Mouse (Mus musculus): Measurements from ENCODE around the gene Naa80. TPM values are rescaled to one million over a fixed set of nuclear protein-coding genes. Genes with fewer than 3 reads are reported as not detected.

Gene Naa80
- polyA plus RNA-seq, 1 experiment from 2014 or later = 19.2 TPM

DNA sequence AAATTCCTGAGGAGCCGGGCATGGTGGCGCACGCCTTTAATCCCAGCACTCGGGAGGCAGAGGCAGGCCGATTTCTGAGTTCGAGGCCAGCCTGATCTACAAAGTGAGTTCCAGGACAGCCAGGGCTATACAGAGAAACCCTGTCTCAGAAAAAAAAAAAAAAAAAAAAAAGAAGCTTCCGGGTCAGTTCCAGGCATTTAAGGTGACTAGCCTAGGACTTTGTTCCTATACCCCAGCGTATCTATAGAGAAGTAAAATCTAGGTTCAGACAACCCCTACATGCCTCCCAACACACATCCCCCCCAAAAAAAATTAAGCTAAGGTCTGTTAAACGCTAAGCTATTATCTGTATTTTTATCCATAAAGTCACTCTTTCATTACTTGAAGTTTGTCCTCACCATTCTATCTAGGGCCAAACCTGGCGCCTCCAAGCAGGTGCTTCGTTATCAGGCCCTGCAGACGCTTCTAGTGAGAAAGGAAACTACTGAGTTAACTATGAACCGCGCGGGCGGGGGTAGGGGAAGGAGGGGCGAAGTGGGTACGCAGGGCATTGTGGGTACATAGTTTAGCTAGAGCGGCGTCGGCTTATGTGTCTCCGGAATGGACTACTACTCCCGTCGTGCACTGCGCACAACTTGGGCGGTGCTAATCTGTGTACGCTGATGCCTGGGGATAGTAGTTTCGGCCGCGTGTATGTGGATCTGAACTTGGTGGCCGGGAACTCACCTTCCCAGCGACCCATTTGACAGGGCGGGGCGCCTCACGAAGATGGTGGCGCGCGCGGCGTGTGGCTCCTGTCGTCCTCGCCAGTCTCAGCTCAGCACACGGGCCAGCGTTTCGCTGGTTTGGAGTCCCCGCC, 8.5 kb downstream of the Naa80 start, which contains the start of gene Ifrd2:
Gene Ifrd2 (plus strand): TSS at position 669 of the 859 bp plus-strand sequence.
- no peaks in the 10 kb centered on the region for H3K27me3 ChIP-seq (replicated peaks; ENCODE audit: control insufficient read depth, insufficient read depth, low read length)
- peak within 1 kb of the TSS; percentile 83 for H3K9ac ChIP-seq (ENCODE audit: low read depth, low read length)
- peak within 1 kb of the TSS; percentile 74 for H3K4me2 ChIP-seq (ENCODE audit: low read depth, low read length)
- peak within 1 kb of the TSS; percentile 82 for H3K27ac ChIP-seq (ENCODE audit: low read length)
- 12% methylated on average over 46 of the region's 46 CpGs for WGBS
- H3K36me3 ChIP-seq (ENCODE audit: control insufficient read depth, insufficient read depth, low read length) = peaks cover 13% of the 10 kb centered on the region
- H3K4me3 ChIP-seq (ENCODE audit: low read length) = peak within 1 kb of the TSS; percentile 82
- no peaks in the 10 kb centered on the region for H3K9me3 ChIP-seq (ENCODE audit: control insufficient read depth, low read length)
- H3K4me1 ChIP-seq (ENCODE audit: control insufficient read depth, insufficient read depth, low read length) = peaks cover 31% of the 10 kb centered on the region
- ATAC-seq = peak; percentile 96

- Histone ChIP-seq H3K4me3 (ENCODE audit: low read length) (peak overlapping the region; percentile 82), H3K9ac (ENCODE audit: low read depth, low read length) (peak overlapping the region; percentile 83), H3K27me3 (replicated peaks; ENCODE audit: control insufficient read depth, insufficient read depth, low read length) (no peaks in the 10 kb centered on the region), H3K27ac (ENCODE audit: low read length) (peak overlapping the region; percentile 82), H3K4me2 (ENCODE audit: low read depth, low read length) (peak overlapping the region; percentile 74), H3K4me1 (ENCODE audit: control insufficient read depth, insufficient read depth, low read length) (peaks cover 31% of the 10 kb centered on the region), H3K9me3 (ENCODE audit: control insufficient read depth, low read length) (no peaks in the 10 kb centered on the region), H3K36me3 (ENCODE audit: control insufficient read depth, insufficient read depth, low read length) (peaks cover 15% of the 10 kb centered on the region)
- WGBS = 2% methylated on average over 33 of the region's 33 CpGs
- no peak for ATAC-seq
These were observed 9.3 kb downstream of the Naa80 start for GRCm38 (mm10) chr9:107587833-107588639.

- WGBS = 75% methylated on average over 25 of the region's 25 CpGs
- peak overlapping the region; percentile 74 for H3K4me2 ChIP-seq (ENCODE audit: low read depth, low read length)
- H3K27ac ChIP-seq (ENCODE audit: low read length) = peak overlapping the region; percentile 85
- no peaks in the 10 kb centered on the region for H3K27me3 ChIP-seq (replicated peaks; ENCODE audit: control insufficient read depth, insufficient read depth, low read length)
- no peaks in the 10 kb centered on the region for H3K9me3 ChIP-seq (ENCODE audit: control insufficient read depth, low read length)
- peak overlapping the region; percentile 15; the same call in 1 of the 2 replicates for H3K4me3 ChIP-seq (ENCODE audit: low read length)
- peaks cover 31% of the 10 kb centered on the region for H3K4me1 ChIP-seq (ENCODE audit: control insufficient read depth, insufficient read depth, low read length)
- ATAC-seq = peak; percentile 41
- peak overlapping the region; percentile 83 for H3K9ac ChIP-seq (ENCODE audit: low read depth, low read length)
- peaks cover 23% of the 10 kb centered on the region for H3K36me3 ChIP-seq (ENCODE audit: control insufficient read depth, insufficient read depth, low read length)
These were observed 11.5 kb downstream of the Naa80 start for GRCm38 (mm10) chr9:107590058-107590772.

DNA sequence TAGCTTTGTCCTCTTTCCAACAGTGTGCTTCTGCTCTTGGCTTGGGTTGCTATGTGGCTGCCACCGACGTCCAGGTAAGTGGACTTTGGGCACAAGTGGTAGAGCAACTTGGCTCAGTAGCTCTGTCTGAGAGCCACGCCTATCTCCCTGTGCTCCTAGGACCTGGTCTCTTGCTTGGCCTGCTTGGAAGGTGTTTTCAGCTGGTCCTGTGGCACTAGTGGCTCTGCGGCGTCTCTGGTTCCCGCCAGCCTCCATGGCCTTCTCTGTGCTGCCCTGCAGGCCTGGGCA, 12.0 kb downstream of the Naa80 start:
- H3K36me3 ChIP-seq (ENCODE audit: control insufficient read depth, insufficient read depth, low read length) = peaks cover 23% of the 10 kb centered on the region
- peak overlapping the region; percentile 15; the same call in 1 of the 2 replicates for H3K4me3 ChIP-seq (ENCODE audit: low read length)
- H3K9me3 ChIP-seq (ENCODE audit: control insufficient read depth, low read length) = no peaks in the 10 kb centered on the region
- H3K27ac ChIP-seq (ENCODE audit: low read length) = peak overlapping the region; percentile 85
- H3K27me3 ChIP-seq (replicated peaks; ENCODE audit: control insufficient read depth, insufficient read depth, low read length) = no peaks in the 10 kb centered on the region
- peak overlapping the region; percentile 55 for H3K9ac ChIP-seq (ENCODE audit: low read depth, low read length)
- H3K4me1 ChIP-seq (ENCODE audit: control insufficient read depth, insufficient read depth, low read length) = peaks cover 31% of the 10 kb centered on the region
- peak overlapping the region; percentile 43 for H3K4me2 ChIP-seq (ENCODE audit: low read depth, low read length)
- no peak for ATAC-seq
- 83% methylated on average over 6 of the region's 6 CpGs for WGBS

GRCm38 (mm10) chr9:107593101-107593976, 14.7 kb downstream of the Naa80 start:
- ATAC-seq = no peak
- 80% methylated on average over 11 of the region's 11 CpGs for WGBS
- no peaks in the 10 kb centered on the region for H3K9me3 ChIP-seq (ENCODE audit: control insufficient read depth, low read length)
- H3K4me2 ChIP-seq (ENCODE audit: low read depth, low read length) = no peak overlapping the region
- H3K36me3 ChIP-seq (ENCODE audit: control insufficient read depth, insufficient read depth, low read length) = peaks cover 23% of the 10 kb centered on the region
- no peak overlapping the region for H3K27ac ChIP-seq (ENCODE audit: low read length)
- no peaks in the 10 kb centered on the region for H3K27me3 ChIP-seq (replicated peaks; ENCODE audit: control insufficient read depth, insufficient read depth, low read length)
- no peak overlapping the region for H3K4me3 ChIP-seq (ENCODE audit: low read length)
- peaks cover 25% of the 10 kb centered on the region for H3K4me1 ChIP-seq (ENCODE audit: control insufficient read depth, insufficient read depth, low read length)
- H3K9ac ChIP-seq (ENCODE audit: low read depth, low read length) = no peak overlapping the region

DNA sequence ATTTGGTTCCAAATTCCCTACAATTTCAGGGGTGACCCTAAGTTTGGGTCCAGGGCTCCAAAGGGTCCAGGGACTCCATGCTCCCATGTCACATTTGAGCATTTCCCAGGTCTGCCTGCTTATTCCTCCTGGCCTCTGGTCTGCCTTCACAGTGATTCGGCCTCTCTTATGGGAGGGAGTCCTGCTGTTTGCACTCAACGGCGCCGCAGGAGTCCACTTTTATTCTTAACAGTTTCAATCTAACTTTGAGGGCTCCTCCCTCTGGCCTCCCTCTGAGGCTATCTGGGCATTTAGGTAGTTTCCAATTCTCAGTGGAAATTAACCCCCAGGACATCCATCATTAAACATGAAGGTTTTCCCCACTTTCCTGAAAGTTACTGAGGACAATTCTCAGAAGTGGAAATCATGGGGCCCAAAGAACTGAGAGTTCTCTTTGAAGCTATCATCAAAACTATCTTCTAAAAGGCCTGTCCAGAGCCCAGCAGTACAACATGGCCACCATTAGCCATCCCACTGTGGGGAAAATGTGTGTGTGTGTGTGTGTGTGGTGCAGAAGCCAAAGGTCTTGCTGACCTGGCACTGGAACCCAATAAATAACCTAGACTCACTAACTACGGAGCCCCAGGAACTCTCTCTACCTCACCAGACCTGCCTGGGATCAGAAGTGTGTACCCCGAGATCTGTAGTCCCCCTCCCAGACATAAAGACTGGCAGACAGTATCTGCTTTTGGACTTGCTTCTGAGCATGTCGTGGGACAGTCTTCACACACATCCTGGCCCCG, 15.8 kb downstream of the Naa80 start:
- peaks cover 21% of the 10 kb centered on the region for H3K4me1 ChIP-seq (ENCODE audit: control insufficient read depth, insufficient read depth, low read length)
- no peak overlapping the region for H3K27ac ChIP-seq (ENCODE audit: low read length)
- H3K9ac ChIP-seq (ENCODE audit: low read depth, low read length) = no peak overlapping the region
- no peak for ATAC-seq
- 80% methylated on average over 8 of the region's 8 CpGs for WGBS
- peaks cover 23% of the 10 kb centered on the region for H3K36me3 ChIP-seq (ENCODE audit: control insufficient read depth, insufficient read depth, low read length)
- no peak overlapping the region for H3K4me2 ChIP-seq (ENCODE audit: low read depth, low read length)
- H3K9me3 ChIP-seq (ENCODE audit: control insufficient read depth, low read length) = no peaks in the 10 kb centered on the region
- no peak overlapping the region for H3K4me3 ChIP-seq (ENCODE audit: low read length)
- H3K27me3 ChIP-seq (replicated peaks; ENCODE audit: control insufficient read depth, insufficient read depth, low read length) = no peaks in the 10 kb centered on the region

DNA sequence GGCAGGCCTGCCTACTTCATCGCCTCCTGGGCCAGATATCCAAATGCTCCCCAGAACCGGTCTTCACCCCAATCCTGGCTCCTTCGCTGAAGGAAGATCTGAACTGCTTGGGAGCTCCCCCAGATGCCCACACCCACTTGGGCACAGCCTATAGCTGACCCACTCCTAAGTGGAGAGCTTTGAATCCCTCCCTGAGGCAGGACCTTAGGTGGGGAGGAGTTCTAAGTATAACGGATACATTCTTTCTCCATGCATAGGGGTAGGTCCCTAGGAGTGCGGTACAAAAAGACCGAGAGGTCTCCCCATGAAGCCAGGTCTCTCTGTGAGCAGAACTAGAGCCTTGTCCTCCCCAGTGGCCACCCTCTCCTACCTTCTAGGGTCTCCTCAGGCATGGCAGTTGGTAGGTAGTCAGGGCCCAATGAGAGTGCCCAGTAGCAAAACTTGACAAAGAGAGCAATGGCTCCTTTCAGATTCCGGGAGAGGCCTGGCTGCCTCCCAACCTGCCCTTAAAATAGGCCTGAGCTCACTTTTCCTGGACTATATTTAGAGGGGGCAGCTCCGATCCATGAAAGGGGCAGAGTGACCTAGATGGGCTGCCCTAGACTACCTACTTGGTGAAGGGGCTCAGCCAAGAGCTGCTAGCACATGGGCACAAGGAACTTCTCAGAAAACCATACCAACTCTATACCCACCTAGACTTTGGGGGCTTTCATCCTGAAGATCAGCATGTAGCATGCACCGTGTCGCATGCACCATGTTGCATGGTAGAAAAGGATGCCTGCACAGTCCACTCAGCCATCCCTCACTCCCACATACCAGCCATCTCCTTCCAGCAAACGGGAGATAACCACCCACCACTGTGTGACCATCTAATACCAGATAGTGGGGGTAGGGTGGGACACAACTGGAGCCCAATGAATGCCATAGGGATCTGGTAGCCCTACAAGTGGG, 18.2 kb downstream of the Naa80 start:
- no peak for ATAC-seq
- no peak overlapping the region for H3K4me3 ChIP-seq (ENCODE audit: low read length)
- H3K4me1 ChIP-seq (ENCODE audit: control insufficient read depth, insufficient read depth, low read length) = peaks cover 21% of the 10 kb centered on the region; the same call in 1 of the 2 replicates
- 88% methylated on average over 11 of the region's 11 CpGs for WGBS
- no peaks in the 10 kb centered on the region for H3K27me3 ChIP-seq (replicated peaks; ENCODE audit: control insufficient read depth, insufficient read depth, low read length)
- H3K4me2 ChIP-seq (ENCODE audit: low read depth, low read length) = no peak overlapping the region
- H3K36me3 ChIP-seq (ENCODE audit: control insufficient read depth, insufficient read depth, low read length) = peaks cover 15% of the 10 kb centered on the region
- no peaks in the 10 kb centered on the region for H3K9me3 ChIP-seq (ENCODE audit: control insufficient read depth, low read length)
- no peak overlapping the region for H3K9ac ChIP-seq (ENCODE audit: low read depth, low read length)
- H3K27ac ChIP-seq (ENCODE audit: low read length) = no peak overlapping the region
